In the genomic region with DNA sequence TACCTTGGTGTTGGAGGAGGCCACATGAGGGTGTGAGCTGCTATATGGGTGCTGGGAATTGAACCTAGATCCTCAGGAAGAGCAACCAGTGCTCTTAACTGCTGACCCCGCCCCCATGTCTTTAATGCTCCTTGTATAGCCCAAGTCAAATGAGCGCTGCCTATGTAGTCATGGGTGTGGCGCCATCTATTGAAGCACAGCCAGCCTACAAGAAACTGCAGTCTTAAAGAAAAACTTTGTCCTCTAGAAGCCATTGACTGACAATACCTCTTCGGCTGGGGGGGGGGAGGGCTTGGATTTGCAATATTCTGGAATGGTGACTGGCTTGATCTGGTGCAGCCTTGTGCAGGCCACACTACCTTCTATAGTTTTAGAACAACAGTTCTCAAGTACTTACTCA, we compare ENCODE assay signal across 17 mouse cellular contexts. TPM values are rescaled to one million over a fixed set of nuclear protein-coding genes. Genes with fewer than 3 reads are reported as not detected.
DNase-seq lines count a peak whose midpoint lies in the region; ATAC-seq and TF ChIP-seq lines count a peak whose summit lies in the region.
"Had no signal": no experiment of that assay in that cellular context is flagged by ENCODE, and none has a peak within 500 bp of the region (broad histone marks: within the 10 kb centered on the region; RNA-seq: fewer than 3 reads in every experiment).

No protein-coding gene starts in this region.

- H3K4me3 ChIP-seq in E14TG2a.4 (replicated peaks; ENCODE audit: low read length), result no peak overlapping the region
- H3K4me3 ChIP-seq: heart, embryonic 10.5 days; midbrain, embryonic 12.5 days had no signal

- H3K9me3 ChIP-seq in E14TG2a.4 (ENCODE audit: low read length), result no peaks in the 10 kb centered on the region
- H3K9me3 ChIP-seq: heart, embryonic 10.5 days; midbrain, embryonic 12.5 days had no signal

- ATAC-seq in megakaryocyte-erythroid progenitor cell, adult 5-6 weeks (replicated peaks; ENCODE audit: low FRiP score, low TSS enrichment, poor library complexity, severe bottlenecking), result 0 out of 2 replicates have a peak, but pooled peaks have one; percentile 60
- ATAC-seq: hindbrain, embryonic 16.5 days had no signal

- no peaks in the 10 kb centered on the region for H3K27me3 ChIP-seq in E14TG2a.4 (ENCODE audit: insufficient read depth, low read length)
- H3K27me3 ChIP-seq: midbrain, embryonic 12.5 days had no signal

- TF ChIP-seq CTCF in E14TG2a.4 (conservative IDR thresholded peaks at IDR 0.05; ENCODE audit: low read length), result peak; percentile 15; the same call in 1 of the 2 replicates

- H3K4me1 ChIP-seq in E14TG2a.4 (replicated peaks; ENCODE audit: low read depth, low read length), result 0 out of 2 replicates have a peak, but pooled peaks cover 7% of the 10 kb centered on the region
- H3K4me1 ChIP-seq: heart, embryonic 10.5 days had no signal

- H3K36me3 ChIP-seq in E14TG2a.4 (ENCODE audit: insufficient read depth, low read length), result no peaks in the 10 kb centered on the region
- H3K36me3 ChIP-seq: heart, embryonic 10.5 days; midbrain, embryonic 12.5 days had no signal

- peak; percentile 8 to 11 for DNase-seq in kidney, postnatal 4 days
- no peak for DNase-seq in kidney, postnatal 14 days
- DNase-seq in A20 (ENCODE audit: low read depth, low spot score), result peak; percentile 53
- DNase-seq in cerebellum, adult 9-11 months, result no peak
- DNase-seq in lung, postnatal 10 days, result no peak
- no peak for DNase-seq in yolk sac, embryonic 10.5 days (ENCODE audit: low spot score)
- DNase-seq: cerebellum, postnatal 25 days; gastrocnemius, postnatal 14 days; kidney, adult 9 months; left cerebral cortex, postnatal 4 days; lung, postnatal 14 days; right cerebral cortex, adult 18-20 months had no signal

RNA-seq across cellular contexts. Expression of a gene that starts 26.7 kb away (rescaled TPM):
- not detected in 2 replicates for total RNA-seq in megakaryocyte-erythroid progenitor cell, adult 5-6 weeks (2014; fragmentation: Nextera tagmentation)
- total RNA-seq in megakaryocyte-erythroid progenitor cell, adult 5-6 weeks (2017), result not detected in 2 replicates

Comparison
In these comparisons a context has a peak if more than half of its experiments do, and no peak if none do; other contexts are left out.
1. DNase-seq: peak in kidney, postnatal 4 days (2 of 2) and A20 (single experiment); none in kidney, postnatal 14 days (single experiment), cerebellum, adult 9-11 months (single experiment), lung, postnatal 10 days (single experiment) and yolk sac, embryonic 10.5 days (single experiment).